Mouse (Mus musculus) heart, embryonic 11.5 days (tissue): ENCODE results near the gene Apobec2. TPM values are rescaled to one million over a fixed set of nuclear protein-coding genes. Genes with fewer than 3 reads are reported as not detected.

ENCODE experiments used
- ATAC-seq: fragments of 200-750 bp; cut with Nextera tagmentation; replicated peaks from 2 replicates; pipeline ENCODE4 v1.8.0; 2017; ENCODE audit warnings: moderate library complexity; ENCODE audit not compliant: insufficient number of reproducible peaks, low FRiP score, low TSS enrichment
- H3K27ac ChIP-seq: fragments of 300-500 bp; sonication (generic); 2 replicates; pipeline ENCODE4 v1.5.1; 2014; ENCODE audit warnings: mild to moderate bottlenecking, low read depth, low read length
- H3K27me3 ChIP-seq: fragments of 300-500 bp; sonication (generic); 2 replicates; pipeline ENCODE4 v1.6.1; 2014; ENCODE audit warnings: mild to moderate bottlenecking, low read length, mixed read lengths; ENCODE audit not compliant: control insufficient read depth, insufficient read depth
- H3K36me3 ChIP-seq: fragments of 300-500 bp; sonication (generic); 2 replicates; pipeline ENCODE4 v1.6.1; 2014; ENCODE audit warnings: mild to moderate bottlenecking, low read length, moderate library complexity, mixed read lengths; ENCODE audit not compliant: control insufficient read depth, insufficient read depth
- H3K4me1 ChIP-seq: fragments of 300-500 bp; sonication (generic); 2 replicates; pipeline ENCODE4 v1.6.1; 2014; ENCODE audit warnings: low read length; ENCODE audit not compliant: control insufficient read depth, insufficient read depth
- H3K4me2 ChIP-seq: fragments of 300-500 bp; sonication (generic); 2 replicates; pipeline ENCODE4 v1.6.1; 2014; ENCODE audit warnings: mild to moderate bottlenecking, moderate library complexity
- H3K4me3 ChIP-seq: fragments of 300-500 bp; sonication (generic); 2 replicates; pipeline ENCODE4 v1.5.1; 2014; ENCODE audit warnings: low read depth, low read length
- H3K9ac ChIP-seq: fragments of 300-500 bp; sonication (generic); 2 replicates; pipeline ENCODE4 v1.6.1; 2014; ENCODE audit warnings: mild to moderate bottlenecking, low read depth, low read length, moderate library complexity
- H3K9me3 ChIP-seq: fragments of 300-500 bp; sonication (generic); replicated peaks from 2 replicates; pipeline ENCODE4 v1.6.1; 2016; ENCODE audit warnings: low read length; ENCODE audit not compliant: control insufficient read depth
- WGBS: fragments of 180-500 bp; shearing (Covaris S2); extraction: QIAGEN DNeasy Blood & Tissue Kit; methylation state at CpG from one replicate; pipeline ENCODE4 v1.1.7; 2014; ENCODE audit not compliant: insufficient replicate concordance; 5-methylcytosine and 5-hydroxymethylcytosine counted together
- polyA plus RNA-seq: library from polyadenylated mRNA; unstranded; fragments of >200 nt; fragmentation: Nextera tagmentation; extraction: Ambion mirVana; gene quantifications from 2 replicates; pipeline ENCODE4 v1.2.1, GENCODE M21; 2014

Apobec2 gene
- polyA plus RNA-seq, 1 experiment from 2014 or later = 213 TPM

DNA sequence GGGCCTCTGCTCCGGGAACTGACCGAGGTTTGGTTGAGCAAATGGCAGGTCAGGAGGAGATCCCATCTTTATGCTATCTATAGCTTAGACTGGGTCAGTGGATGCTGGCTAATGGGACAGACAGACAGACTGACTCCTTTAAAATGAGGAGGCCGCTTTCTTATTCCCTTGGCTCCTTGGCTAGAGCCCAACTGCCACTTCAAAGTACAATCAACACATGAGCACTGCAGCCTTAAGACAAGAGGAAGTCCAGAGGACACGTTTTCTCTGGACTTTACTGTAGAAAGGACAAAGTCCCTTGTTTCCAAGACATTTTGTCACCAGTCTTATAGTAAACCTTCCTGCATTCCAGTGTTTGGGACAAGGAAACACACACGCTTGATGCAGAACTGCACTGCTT lies 41.3 kb downstream of the Apobec2 start:
- Histone ChIP-seq H3K36me3 (peaks cover 73% of the 10 kb centered on the region), H3K4me3 (no peak overlapping the region), H3K27ac (no peak overlapping the region), H3K27me3 (no peaks in the 10 kb centered on the region), H3K9me3 (no peaks in the 10 kb centered on the region), H3K4me1 (no peaks in the 10 kb centered on the region), H3K9ac (no peak overlapping the region), H3K4me2 (no peak overlapping the region)
- WGBS = 89% methylated on average over 5 of the region's 5 CpGs
- no peak for ATAC-seq

DNA sequence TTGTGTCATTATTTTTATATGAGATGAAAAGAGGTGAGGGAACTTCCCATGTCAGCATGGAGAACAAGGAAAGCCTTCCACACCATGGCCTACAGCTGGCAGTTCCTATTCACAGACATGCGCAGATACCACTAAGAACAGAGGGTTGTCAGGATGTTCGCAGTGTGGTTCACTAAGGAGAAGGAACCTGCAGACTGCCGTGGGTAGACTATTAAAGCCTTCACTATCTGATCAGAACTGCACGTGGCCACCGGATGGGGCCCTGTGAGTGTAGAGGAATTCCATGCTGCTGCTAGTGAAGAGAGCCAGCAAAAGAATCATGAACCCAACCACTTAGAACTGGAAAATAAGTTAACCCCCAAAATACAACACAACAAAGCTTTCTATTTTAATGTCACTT lies 43.3 kb downstream of the Apobec2 start:
- H3K4me3 ChIP-seq = no peak overlapping the region
- H3K27me3 ChIP-seq = no peaks in the 10 kb centered on the region
- 68% methylated on average over 5 of the region's 5 CpGs for WGBS
- H3K36me3 ChIP-seq = peaks cover 70% of the 10 kb centered on the region
- H3K27ac ChIP-seq = no peak overlapping the region
- H3K9ac ChIP-seq = no peak overlapping the region
- no peaks in the 10 kb centered on the region for H3K9me3 ChIP-seq
- H3K4me2 ChIP-seq = no peak overlapping the region
- no peaks in the 10 kb centered on the region for H3K4me1 ChIP-seq
- no peak for ATAC-seq

DNA sequence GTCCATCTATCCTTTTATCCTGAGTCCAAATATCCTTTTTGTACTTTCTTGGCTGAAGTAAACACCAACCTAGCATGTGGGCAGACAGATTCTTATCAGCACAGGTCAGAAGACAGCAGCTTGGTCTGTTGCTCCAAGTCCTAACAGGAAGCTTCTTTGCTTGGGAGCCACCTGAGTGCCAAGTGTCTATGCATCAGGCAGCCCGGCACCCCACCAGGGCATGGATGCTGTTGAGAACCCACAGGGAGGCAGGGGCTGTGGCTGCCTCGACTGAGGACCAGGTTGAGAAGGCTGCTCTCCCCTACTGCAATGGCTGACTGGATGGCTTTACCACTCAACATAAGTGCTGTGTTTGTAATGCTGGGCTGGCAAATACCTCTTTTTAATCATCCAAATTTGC lies 44.1 kb downstream of the Apobec2 start:
- H3K4me1 ChIP-seq = no peaks in the 10 kb centered on the region
- H3K27ac ChIP-seq = no peak overlapping the region
- no peaks in the 10 kb centered on the region for H3K27me3 ChIP-seq
- no peak overlapping the region for H3K9ac ChIP-seq
- whole genome bisulfite sequencing = 75% methylated on average over 2 of the region's 2 CpGs
- H3K9me3 ChIP-seq = no peaks in the 10 kb centered on the region
- H3K36me3 ChIP-seq = peaks cover 66% of the 10 kb centered on the region
- no peak overlapping the region for H3K4me3 ChIP-seq
- no peak overlapping the region for H3K4me2 ChIP-seq
- no peak for ATAC-seq

DNA sequence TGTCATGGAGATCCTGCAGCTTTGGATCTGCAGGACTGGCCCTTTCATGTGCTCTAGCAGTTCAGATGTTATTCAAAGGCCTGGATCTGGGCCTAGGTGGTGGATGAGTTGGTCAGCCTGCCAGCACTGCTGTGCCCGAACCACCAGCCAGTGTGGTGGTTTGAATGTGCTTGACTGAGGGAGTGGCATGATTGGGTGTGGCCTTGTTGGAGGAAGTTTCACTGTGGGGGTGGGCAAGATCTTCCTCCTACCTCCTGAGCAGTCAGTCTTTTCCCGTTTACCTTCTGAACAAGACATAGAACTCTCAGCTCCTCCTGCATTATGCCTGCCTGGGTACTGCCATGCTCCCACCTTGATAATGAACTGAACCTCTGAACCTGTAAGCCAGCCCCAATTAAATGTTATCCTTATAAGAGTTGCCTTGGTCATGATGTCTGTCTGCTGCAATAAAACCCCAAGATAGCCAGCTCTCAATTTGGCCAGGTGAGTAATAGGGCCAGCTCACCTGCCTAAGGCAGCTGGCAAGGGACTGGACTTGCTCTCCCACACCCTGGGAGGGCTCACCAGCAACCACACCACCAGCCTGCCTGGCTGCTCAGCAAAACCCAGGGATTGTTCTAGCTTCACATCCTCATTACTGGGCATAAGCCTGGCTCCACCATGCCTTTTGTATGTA lies 46.8 kb downstream of the Apobec2 start:
- no peak for ATAC-seq
- peaks cover 43% of the 10 kb centered on the region for H3K36me3 ChIP-seq
- no peak overlapping the region for H3K9ac ChIP-seq
- no peak overlapping the region for H3K4me3 ChIP-seq
- H3K27me3 ChIP-seq = no peaks in the 10 kb centered on the region
- no peaks in the 10 kb centered on the region for H3K4me1 ChIP-seq
- H3K4me2 ChIP-seq = no peak overlapping the region
- 84% methylated on average over 2 of the region's 2 CpGs for WGBS
- no peaks in the 10 kb centered on the region for H3K9me3 ChIP-seq
- H3K27ac ChIP-seq = no peak overlapping the region

DNA sequence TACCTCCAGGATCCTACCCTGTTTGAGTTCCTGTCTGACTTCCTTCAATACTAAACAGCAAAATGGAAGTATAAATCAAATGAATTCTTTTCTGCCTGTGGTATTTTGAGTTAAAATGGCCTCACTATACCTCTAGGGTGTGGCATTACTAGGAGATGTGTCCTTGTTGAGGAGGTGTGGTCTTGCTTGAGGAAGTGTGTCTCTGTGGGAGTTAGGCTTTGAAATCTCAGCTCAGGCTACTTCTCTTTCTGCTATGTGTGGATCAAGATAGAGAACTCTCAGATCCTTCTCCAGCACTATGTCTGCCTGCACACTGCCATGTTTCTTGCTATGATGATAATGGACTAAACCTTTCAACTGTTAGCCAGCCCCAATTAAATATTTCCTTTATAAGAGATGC lies 53.7 kb downstream of the Apobec2 start:
- no peak overlapping the region for H3K9ac ChIP-seq
- no peaks in the 10 kb centered on the region for H3K9me3 ChIP-seq
- H3K27ac ChIP-seq = no peak overlapping the region
- H3K27me3 ChIP-seq = no peaks in the 10 kb centered on the region
- ATAC-seq = no peak
- no peaks in the 10 kb centered on the region for H3K36me3 ChIP-seq
- H3K4me2 ChIP-seq = no peak overlapping the region
- H3K4me1 ChIP-seq = no peaks in the 10 kb centered on the region
- no peak overlapping the region for H3K4me3 ChIP-seq

DNA sequence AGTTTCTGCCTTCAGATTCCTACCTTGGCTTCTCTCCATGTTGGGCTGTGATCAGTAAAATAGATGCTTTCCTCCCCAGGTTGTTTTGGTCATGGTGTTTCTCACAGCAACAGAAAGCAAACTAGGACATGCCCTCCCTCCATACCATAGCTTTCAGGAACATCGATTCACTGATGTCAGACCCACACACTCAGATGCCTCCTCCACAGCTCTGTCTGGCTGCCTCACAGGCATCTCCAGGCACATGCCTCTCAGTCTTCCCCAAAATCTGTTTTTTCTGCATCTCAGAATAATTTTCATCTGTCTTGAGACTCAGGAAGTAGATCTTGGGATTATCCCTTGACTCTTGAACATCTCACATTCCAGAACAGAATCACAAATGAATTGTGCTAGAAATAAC lies 56.6 kb downstream of the Apobec2 start:
- no peaks in the 10 kb centered on the region for H3K9me3 ChIP-seq
- no peak overlapping the region for H3K4me3 ChIP-seq
- no peaks in the 10 kb centered on the region for H3K4me1 ChIP-seq
- H3K9ac ChIP-seq = no peak overlapping the region
- 85% methylated on average over 1 of the region's 1 CpGs for WGBS
- H3K27me3 ChIP-seq = no peaks in the 10 kb centered on the region
- no peaks in the 10 kb centered on the region for H3K36me3 ChIP-seq
- no peak overlapping the region for H3K27ac ChIP-seq
- no peak overlapping the region for H3K4me2 ChIP-seq
- no peak for ATAC-seq

DNA sequence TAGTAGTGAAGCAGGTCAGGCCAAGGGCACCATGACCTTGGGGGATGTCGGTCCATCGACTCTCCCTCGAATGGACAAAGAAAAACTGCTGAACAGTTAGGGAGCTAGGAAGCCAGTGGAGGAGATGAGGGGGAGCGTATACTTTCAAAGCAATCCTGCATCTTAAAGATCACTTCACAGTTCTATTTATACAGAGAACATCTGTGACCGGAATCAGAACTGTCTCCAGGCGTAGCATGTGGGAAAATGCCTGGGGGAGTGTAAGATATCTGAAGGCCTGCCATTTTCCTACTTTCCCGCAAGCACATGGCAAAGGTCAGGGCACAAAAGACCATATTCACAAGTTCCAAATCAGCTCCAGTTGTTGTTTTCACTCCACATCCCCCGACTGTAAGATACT lies 59.7 kb downstream of the Apobec2 start:
- 72% methylated on average over 8 of the region's 8 CpGs for WGBS
- no peaks in the 10 kb centered on the region for H3K27me3 ChIP-seq

DNA sequence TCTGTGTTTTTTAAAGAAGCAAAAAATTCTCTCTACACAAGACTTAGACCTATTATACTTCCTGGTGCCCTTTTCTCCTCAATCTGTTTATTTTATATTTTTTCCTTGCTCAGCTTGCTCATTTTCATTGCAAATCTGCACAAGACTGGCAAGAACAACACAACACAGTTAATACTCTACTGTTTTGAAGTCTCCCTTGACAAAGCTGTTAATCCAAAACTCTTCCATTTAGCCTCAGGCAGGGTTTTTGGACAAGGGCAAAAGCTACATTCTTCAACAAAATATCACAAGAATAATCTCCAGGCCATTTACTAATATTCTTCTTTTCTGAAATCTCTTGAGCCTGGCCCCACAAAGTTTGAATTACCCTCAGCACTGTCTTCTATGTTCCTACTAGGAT lies 61.1 kb downstream of the Apobec2 start:
- no peaks in the 10 kb centered on the region for H3K9me3 ChIP-seq
- ATAC-seq = no peak

More for the DNA sequence above, 59.7 kb downstream of the Apobec2 start:
- Histone ChIP-seq H3K9me3 (no peaks in the 10 kb centered on the region), H3K9ac (no peak overlapping the region), H3K4me2 (no peak overlapping the region), H3K27ac (no peak overlapping the region), H3K4me3 (no peak overlapping the region), H3K36me3 (no peaks in the 10 kb centered on the region), H3K4me1 (no peaks in the 10 kb centered on the region)
- no peak for ATAC-seq

More for the DNA sequence above, 61.1 kb downstream of the Apobec2 start:
- no peaks in the 10 kb centered on the region for H3K27me3 ChIP-seq
- no peaks in the 10 kb centered on the region for H3K4me1 ChIP-seq
- H3K4me3 ChIP-seq = no peak overlapping the region
- no peak overlapping the region for H3K4me2 ChIP-seq
- no peaks in the 10 kb centered on the region for H3K36me3 ChIP-seq
- H3K9ac ChIP-seq = no peak overlapping the region
- H3K27ac ChIP-seq = no peak overlapping the region
